Mouse (Mus musculus) brain, adult 2 months (tissue): ENCODE results near the gene Sap30.
A peak's percentile ranks its signal among the peaks of the same experiment; 100 is the strongest.
"Not testable (repeated sequence)": the region's sequence is repeated elsewhere in the genome, so short reads cannot be mapped to it uniquely, and the experiment has no call there.

Source experiments
- DNase-seq: peaks from one replicate; pipeline ENCODE4 v3.0.0; 2011; ENCODE audit warnings: low read depth, low spot score

Sap30 gene

GRCm38 (mm10) chr8:57498847-57499511 is 11.3 kb upstream of the Sap30 start:
- peak; percentile 89 for DNase-seq

GRCm38 (mm10) chr8:57498494-57498846 is 10.8 kb upstream of the Sap30 start:
- no peak for DNase-seq

- DNase-seq, result no peak
Observed at GRCm38 (mm10) chr8:57491873-57492272, 4.2 kb upstream of the Sap30 start.

- DNase-seq, result no peak
Observed at GRCm38 (mm10) chr8:57489896-57490295, 2.2 kb upstream of the Sap30 start.

GRCm38 (mm10) chr8:57489366-57489765 is 1.7 kb upstream of the Sap30 start:
- no peak for DNase-seq

GRCm38 (mm10) chr8:57488312-57488765 is 679 bp upstream of the Sap30 start:
- peak; percentile 76 for DNase-seq

- peak; percentile 55 for DNase-seq
Observed at GRCm38 (mm10) chr8:57486491-57487440, 894 bp downstream of the Sap30 start.

GRCm38 (mm10) chr8:57480606-57481005 is 7.1 kb downstream of the Sap30 start:
- DNase-seq, result no peak

GRCm38 (mm10) chr8:57479700-57480099 is 8.0 kb downstream of the Sap30 start:
- DNase-seq, result no peak

GRCm38 (mm10) chr8:57478406-57478805 is 9.3 kb downstream of the Sap30 start:
- DNase-seq, result no peak

- DNase-seq, result no peak
Observed at GRCm38 (mm10) chr8:57473751-57474150, 13.9 kb downstream of the Sap30 start.

GRCm38 (mm10) chr8:57470863-57471262 is 16.8 kb downstream of the Sap30 start:
- no peak for DNase-seq

GRCm38 (mm10) chr8:57468624-57469023 is 19.0 kb downstream of the Sap30 start:
- DNase-seq, result peak; percentile 11

GRCm38 (mm10) chr8:57463757-57464156 is 23.9 kb downstream of the Sap30 start:
- no peak for DNase-seq

- no peak for DNase-seq
Observed at GRCm38 (mm10) chr8:57462839-57463238, 24.8 kb downstream of the Sap30 start.

- DNase-seq, result peak; percentile 3
Observed at GRCm38 (mm10) chr8:57457942-57458341, 29.7 kb downstream of the Sap30 start.

GRCm38 (mm10) chr8:57457152-57457551 is 30.5 kb downstream of the Sap30 start:
- peak; percentile 49 for DNase-seq

GRCm38 (mm10) chr8:57455765-57456164 is 31.9 kb downstream of the Sap30 start, which contains the start of gene Scrg1:
Gene Scrg1 (plus strand): TSS chr8:57455923.
- DNase-seq, result peak; percentile 26

GRCm38 (mm10) chr8:57453361-57453760 is 34.3 kb downstream of the Sap30 start:
- DNase-seq, result no peak

GRCm38 (mm10) chr8:57451896-57452295 is 35.8 kb downstream of the Sap30 start:
- no peak for DNase-seq

GRCm38 (mm10) chr8:57450726-57451125 is 36.9 kb downstream of the Sap30 start:
- no peak for DNase-seq

- DNase-seq, result not testable (repeated sequence)
Observed at GRCm38 (mm10) chr8:57445901-57446300, 41.8 kb downstream of the Sap30 start.

- DNase-seq, result no peak
Observed at GRCm38 (mm10) chr8:57443289-57443688, 44.4 kb downstream of the Sap30 start.
